Mouse (Mus musculus): ENCODE measurements around the gene Zfp978. TPM values are rescaled to one million over a fixed set of nuclear protein-coding genes. Genes with fewer than 3 reads are reported as not detected.
"Not testable (repeated sequence)": the region's sequence is repeated elsewhere in the genome, so short reads cannot be mapped to it uniquely, and the experiment has no call there.

The Zfp978 gene
- total RNA-seq, 2 experiments from 2014 or later, result not detected

- intact Hi-C loops (cut with DNase I); DNase-seq (ENCODE audit: extremely low spot score in 1 of 2, low spot score in 2 of 2): not testable (repeated sequence)
Observed at GRCm38 (mm10) chr4:147401736-147402506, 40.8 kb downstream of the Zfp978 start.

GRCm38 (mm10) chr4:147402507-147402890 is 41.4 kb downstream of the Zfp978 start:
- intact Hi-C loops (cut with DNase I); DNase-seq (ENCODE audit: extremely low spot score in 1 of 2, low spot score in 2 of 2): not testable (repeated sequence)

DNA sequence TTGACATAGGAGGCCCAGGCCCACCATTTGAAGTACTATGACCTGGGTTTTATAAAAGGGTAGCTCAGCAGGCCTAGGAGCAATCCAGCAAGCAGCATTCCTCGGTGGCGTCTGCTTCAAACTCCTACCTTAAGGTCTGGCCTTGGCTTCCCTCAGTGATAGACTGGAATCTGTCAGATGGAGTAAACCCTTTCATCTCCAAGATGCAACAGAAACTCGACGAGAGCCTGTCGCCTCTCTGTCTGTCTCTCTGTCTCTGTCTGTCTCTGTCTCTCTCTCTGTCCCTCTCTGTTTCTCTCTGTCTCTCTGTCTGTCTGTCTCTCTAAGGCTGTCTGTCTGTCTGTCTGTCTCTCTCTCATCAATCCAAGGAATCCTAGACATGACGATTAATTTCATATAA is 42.4 kb downstream of the Zfp978 start:
- DNase-seq (ENCODE audit: extremely low spot score in 1 of 2, low spot score in 2 of 2); intact Hi-C loops (cut with DNase I): not testable (repeated sequence)

DNA sequence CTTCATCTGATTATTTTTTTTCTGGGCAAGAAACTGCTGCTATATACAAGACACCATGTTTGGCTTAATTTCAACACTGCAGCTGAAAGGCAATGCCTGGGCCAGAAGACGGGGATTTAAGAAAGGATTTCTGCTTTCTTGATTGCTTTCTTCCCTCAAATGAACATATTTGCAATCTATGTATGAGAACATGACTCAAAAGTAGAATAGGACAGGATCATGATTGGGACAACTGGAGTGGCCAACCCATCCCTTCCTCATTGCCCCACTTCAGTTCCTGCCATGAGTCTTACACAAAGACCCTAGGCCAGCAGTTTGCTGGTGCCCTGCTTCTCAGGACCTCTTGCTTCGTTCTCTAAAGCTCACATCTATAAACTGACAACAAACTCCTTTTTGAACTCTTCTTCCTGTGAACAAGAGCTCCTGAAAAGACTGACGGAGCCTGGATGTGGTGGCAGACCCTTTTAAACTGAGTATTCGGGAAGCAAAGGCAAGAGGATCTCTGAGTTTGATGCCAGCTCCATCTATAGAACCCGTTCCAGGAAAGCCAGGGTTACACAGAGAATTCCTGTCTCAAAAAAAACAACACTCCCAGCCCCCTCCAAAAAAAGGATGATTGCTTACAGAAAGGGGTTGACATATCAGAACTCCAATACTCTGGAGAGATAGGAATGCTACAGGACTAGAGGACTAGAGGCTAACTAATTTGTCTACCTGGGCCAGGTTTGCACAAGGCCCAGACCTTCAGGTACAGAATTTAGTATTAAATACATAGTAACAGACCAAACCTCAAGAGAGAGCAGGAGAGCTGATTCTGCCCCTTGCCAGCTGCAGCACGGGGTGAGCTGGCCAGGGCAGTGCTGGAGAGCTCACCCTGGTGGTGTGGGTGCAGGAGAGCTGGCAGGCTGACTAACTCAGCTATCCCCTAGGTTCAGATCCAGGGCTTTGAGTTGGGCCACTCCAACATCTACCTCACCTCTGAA is 43.1 kb downstream of the Zfp978 start:
- DNase-seq (ENCODE audit: extremely low spot score in 1 of 2, low spot score in 2 of 2); intact Hi-C loops (cut with DNase I): not testable (repeated sequence)

DNA sequence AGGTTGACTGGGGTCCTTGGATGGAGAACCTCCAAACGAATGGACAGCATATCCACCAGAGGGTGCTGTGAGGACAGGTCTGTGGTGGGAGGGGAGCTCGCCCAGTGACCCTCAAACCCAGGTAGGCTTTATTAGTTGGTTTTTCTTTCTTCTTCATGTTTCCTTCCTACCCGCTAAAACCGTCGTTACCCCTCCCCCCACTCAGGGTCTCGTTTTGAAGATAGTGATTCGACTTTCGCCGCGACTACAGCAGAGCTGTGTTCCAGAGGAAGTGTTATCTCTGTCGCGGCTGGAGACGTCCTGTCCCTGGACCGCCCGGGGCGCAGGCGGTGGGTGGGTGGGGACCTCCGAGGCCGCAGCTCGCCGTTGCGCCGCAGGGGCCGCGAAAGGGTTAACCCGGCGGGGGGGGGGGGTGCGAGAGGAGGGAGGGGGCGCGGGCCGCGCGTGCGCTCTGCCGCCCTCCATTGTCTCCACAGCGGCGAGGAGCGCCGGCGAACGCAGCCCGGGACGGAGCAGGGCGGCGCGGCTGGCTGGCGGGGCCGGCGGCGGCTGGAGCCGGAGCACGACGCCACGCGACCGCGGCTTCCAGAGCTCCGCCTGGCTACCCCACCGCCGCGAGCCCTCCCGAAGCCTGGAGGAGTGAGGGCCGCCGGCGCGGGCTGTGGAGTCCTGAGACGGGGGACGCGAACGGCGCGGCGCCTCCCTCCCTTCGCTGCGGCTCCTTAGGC is 45.8 kb downstream of the Zfp978 start:
- intact Hi-C loops (cut with DNase I), result no loop called here
- DNase-seq (ENCODE audit: extremely low spot score in 1 of 2, low spot score in 2 of 2), result peak in 1 of 2 experiments; percentile 58

DNA sequence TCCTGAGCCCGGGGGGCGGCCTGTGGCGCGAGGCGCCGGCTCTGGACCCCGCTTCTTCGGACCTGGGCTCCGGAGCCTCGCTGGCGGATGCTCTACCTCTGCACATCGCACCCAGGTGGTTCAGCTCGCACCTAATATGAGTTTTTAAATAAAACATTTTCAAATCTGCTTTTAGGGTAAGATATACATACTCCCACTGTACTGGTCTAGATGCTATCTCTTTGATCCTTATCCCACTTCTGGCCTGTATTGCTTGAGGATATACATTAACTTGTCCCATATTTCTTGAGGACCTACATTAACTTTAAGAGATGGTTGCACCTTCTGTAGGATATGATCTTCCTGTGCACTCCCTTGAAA is 46.3 kb downstream of the Zfp978 start:
- intact Hi-C loops (cut with DNase I), result no loop called here
- no peak for DNase-seq (ENCODE audit: extremely low spot score in 1 of 2, low spot score in 2 of 2)

GRCm38 (mm10) chr4:147416365-147416764 is 55.3 kb downstream of the Zfp978 start:
- DNase-seq (ENCODE audit: extremely low spot score in 1 of 2, low spot score in 2 of 2), result not testable (repeated sequence)
- intact Hi-C loops (cut with DNase I), result loop anchor here (5.0 kb wide), 1 partner anchor 1859 kb away; no protein-coding TSS in a partner anchor

DNA sequence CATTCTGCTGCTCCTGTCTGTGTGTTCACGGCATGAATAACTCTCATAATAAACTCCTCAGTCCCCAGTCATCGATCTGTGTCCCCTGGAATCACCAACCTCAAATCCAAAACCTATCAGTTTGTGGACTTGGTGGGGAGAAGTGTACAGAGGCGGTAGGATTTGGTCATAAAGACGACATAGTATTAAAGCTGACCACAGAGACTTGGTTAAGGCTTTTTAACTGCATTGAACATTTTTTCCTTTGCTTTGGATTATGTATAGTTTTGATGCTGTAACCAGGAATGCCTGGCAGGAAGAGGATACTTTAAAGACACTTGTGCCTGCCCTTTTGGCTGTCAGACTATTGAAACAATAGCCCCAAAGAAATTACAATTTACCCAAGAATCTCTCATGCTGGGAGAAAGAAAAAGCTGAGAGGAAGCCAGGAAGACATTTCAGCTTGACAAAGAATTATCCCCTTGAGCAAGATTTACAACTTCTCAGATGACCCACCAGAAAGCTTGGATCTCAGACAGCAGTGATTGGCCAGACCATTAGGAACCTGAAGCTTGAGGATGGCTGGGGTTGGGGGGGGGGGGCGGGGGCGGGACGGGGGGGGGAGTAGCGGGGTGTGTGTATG is 56.2 kb downstream of the Zfp978 start:
- intact Hi-C loops (cut with DNase I), result loop anchor here (5.0 kb wide), 1 partner anchor 1860 kb away; no protein-coding TSS in a partner anchor

DNA sequence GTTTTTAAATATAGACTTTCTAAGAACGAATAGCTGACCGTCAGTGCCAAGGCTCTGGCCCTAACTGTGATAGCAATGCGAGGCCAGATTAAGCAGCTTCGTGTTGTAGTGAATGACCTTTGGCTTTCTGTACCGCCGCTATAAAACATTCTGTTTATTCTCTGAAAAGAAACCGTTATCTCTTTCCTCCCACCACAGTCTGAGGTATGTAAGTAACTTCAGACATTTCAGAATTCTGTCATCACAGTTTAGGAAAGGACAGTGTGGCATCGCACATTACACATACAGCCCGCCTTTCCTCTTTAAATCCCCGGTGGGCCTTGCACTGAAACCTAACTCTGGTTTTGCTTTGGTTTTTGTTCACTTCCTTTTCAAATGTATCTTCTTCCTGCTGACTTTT is 56.8 kb downstream of the Zfp978 start:
- DNase-seq (ENCODE audit: extremely low spot score in 1 of 2, low spot score in 2 of 2), result no peak
- intact Hi-C loops (cut with DNase I), result loop anchor here (5.0 kb wide), 1 partner anchor 1861 kb away; no protein-coding TSS in a partner anchor

More for the DNA sequence above, 56.2 kb downstream of the Zfp978 start:
- no peak for DNase-seq (ENCODE audit: extremely low spot score in 1 of 2, low spot score in 2 of 2)

GRCm38 (mm10) chr4:147418333-147418732 is 57.2 kb downstream of the Zfp978 start:
- not testable (repeated sequence) for DNase-seq (ENCODE audit: extremely low spot score in 1 of 2, low spot score in 2 of 2)
- intact Hi-C loops (cut with DNase I), result loop anchor here (5.0 kb wide), 1 partner anchor 1861 kb away; no protein-coding TSS in a partner anchor

DNA sequence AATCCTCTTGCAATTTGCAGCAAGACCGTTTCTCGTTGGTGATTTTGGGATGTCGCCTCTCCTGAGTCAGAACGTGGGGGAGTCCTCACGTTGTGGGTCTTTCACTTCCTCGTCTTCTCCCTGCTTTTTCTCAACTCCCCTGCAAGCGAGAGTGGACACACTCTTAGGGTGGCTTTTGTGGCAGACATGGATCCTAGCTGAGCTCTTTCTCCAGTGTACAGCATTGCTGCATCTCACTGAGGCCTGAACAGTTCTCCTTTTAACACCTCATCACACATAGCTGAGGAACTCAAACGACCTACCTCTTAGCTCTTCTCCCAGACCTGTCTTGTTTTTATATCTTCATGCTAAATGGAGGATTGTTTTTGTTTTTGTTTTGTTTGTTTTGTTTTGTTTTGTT is 58.1 kb downstream of the Zfp978 start:
- intact Hi-C loops (cut with DNase I), result loop anchor here (5.0 kb wide), 1 partner anchor 1862 kb away; no protein-coding TSS in a partner anchor
- DNase-seq (ENCODE audit: extremely low spot score in 1 of 2, low spot score in 2 of 2), result peak in 1 of 2 experiments; percentile 20

DNA sequence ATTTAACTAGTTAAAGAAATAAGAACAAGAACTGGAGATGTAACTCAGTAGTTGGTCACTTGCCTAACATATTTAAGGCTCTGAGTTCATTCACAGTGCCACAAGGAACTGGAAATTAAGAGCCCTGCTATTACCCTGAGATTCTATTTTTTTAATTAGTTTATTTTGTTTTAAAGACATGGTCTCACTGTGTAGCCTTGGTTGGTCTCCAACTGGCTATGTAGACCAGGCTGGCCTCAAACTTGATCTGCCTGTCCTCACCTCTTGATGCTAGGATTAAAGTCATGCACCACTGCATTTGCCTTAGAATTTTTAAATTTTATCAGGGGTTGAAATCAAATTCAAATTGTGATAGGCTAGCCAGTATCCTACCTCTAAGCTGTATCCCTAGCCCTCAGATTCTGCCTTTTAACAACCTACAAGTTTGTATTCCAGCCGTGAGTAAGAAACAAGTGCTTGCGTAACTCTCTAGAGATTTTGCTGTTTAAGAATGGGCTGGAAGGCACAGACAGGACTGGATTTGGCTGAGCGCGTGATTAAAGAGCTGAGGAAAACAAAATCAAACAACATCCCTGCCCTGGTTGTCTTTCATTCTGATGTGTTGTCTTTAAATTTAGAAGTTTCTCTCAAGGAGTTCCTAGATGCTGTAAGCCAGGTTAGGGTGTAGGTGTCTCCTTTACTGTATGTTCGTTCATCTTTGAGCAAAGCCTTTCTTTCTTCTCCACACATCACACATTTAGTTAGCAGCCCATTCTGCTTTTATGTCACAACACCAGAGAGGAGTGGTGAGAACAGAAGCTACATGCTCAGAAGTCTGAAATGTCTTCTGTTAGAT is 58.9 kb downstream of the Zfp978 start:
- not testable (repeated sequence) for DNase-seq (ENCODE audit: extremely low spot score in 1 of 2, low spot score in 2 of 2)
- intact Hi-C loops (cut with DNase I), result loop anchor here (5.0 kb wide), 1 partner anchor 1863 kb away; no protein-coding TSS in a partner anchor

- intact Hi-C loops (cut with DNase I), result no loop called here
- DNase-seq (ENCODE audit: extremely low spot score in 1 of 2, low spot score in 2 of 2), result no peak
Observed at GRCm38 (mm10) chr4:147420794-147421193, 59.7 kb downstream of the Zfp978 start.

DNA sequence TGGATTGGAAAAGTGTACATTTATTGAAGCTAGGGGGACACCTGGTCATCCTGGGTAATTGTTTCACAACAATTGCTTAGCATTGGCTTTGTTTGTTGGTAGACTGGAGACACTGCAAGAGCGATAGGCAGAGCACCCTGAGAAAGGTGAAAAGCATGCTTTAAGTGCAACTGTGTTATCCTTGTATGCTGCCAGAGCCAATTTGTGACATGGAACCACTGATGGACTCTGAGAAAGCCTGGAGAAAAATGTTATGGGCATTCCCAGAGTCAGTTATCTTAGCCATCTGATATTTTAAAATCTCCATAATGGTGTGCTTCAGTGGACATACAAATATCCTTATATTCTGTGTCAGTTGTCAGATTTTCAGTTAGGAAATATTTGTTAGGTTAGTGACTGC is 60.2 kb downstream of the Zfp978 start:
- DNase-seq (ENCODE audit: extremely low spot score in 1 of 2, low spot score in 2 of 2); intact Hi-C loops (cut with DNase I): not testable (repeated sequence)

GRCm38 (mm10) chr4:147423140-147423539 is 62.0 kb downstream of the Zfp978 start:
- intact Hi-C loops (cut with DNase I), result no loop called here
- DNase-seq (ENCODE audit: extremely low spot score in 1 of 2, low spot score in 2 of 2), result peak in 1 of 2 experiments; percentile 27

DNA sequence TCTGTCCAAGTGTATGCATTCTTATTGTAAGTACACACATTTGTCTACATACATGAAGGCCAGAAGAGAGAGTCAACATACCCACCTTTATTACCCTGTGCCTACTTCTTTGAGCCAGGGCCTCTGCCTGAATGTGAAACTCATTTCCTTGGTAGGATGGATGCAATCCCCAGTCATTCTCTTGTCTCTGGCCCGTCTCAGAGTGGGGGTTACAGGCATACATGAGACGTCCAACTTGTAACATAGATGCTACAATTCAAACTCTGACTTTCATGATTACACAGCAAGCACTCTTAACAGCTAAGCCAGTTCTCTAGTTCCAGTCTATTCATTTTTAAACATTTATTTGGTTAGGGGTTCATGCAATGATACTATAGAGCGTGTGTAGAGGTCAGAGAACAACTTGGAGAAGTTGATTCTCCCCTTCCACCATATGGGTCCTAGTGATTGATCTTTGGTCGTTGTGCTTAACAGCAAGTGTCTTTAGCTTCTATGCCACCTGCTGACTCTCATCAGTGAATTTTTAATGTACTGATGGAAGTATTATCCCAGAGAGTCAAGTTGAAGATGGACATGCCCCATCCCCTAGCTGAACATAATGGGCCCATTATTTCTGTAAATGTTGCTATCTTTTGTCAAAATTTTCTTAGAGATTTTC is 62.7 kb downstream of the Zfp978 start:
- intact Hi-C loops (cut with DNase I), result no loop called here
- DNase-seq (ENCODE audit: extremely low spot score in 1 of 2, low spot score in 2 of 2), result no peak

- DNase-seq (ENCODE audit: extremely low spot score in 1 of 2, low spot score in 2 of 2); intact Hi-C loops (cut with DNase I): not testable (repeated sequence)
Observed at GRCm38 (mm10) chr4:147424404-147424803, 63.3 kb downstream of the Zfp978 start.
